Mouse (Mus musculus): ENCODE measurements around the gene Nr4a1.

Gene Nr4a1

GRCm38 (mm10) chr15:101253886-101254795 is at the start of gene Nr4a1:
Gene Nr4a1 (plus strand): TSS chr15:101254269.
- no peak for DNase-seq (ENCODE audit: low read depth)

- DNase-seq (ENCODE audit: low read depth): no peak
Measured at GRCm38 (mm10) chr15:101204781-101205180, 49.3 kb upstream of the Nr4a1 start.

- no peak for DNase-seq (ENCODE audit: low read depth)
Measured at GRCm38 (mm10) chr15:101210228-101210627, 43.8 kb upstream of the Nr4a1 start.

- no peak for DNase-seq (ENCODE audit: low read depth)
Measured at GRCm38 (mm10) chr15:101210998-101211613, 43.0 kb upstream of the Nr4a1 start.

GRCm38 (mm10) chr15:101212435-101212834 is 41.6 kb upstream of the Nr4a1 start:
- DNase-seq (ENCODE audit: low read depth): no peak

GRCm38 (mm10) chr15:101215136-101215535 is 38.9 kb upstream of the Nr4a1 start:
- DNase-seq (ENCODE audit: low read depth): no peak

GRCm38 (mm10) chr15:101216036-101216435 is 38.0 kb upstream of the Nr4a1 start:
- no peak for DNase-seq (ENCODE audit: low read depth)

- no peak for DNase-seq (ENCODE audit: low read depth)
Measured at GRCm38 (mm10) chr15:101220905-101221297, 33.2 kb upstream of the Nr4a1 start.

GRCm38 (mm10) chr15:101221298-101222104 is 32.6 kb upstream of the Nr4a1 start:
- no peak for DNase-seq (ENCODE audit: low read depth)

GRCm38 (mm10) chr15:101222897-101223482 is 31.1 kb upstream of the Nr4a1 start:
- no peak for DNase-seq (ENCODE audit: low read depth)

- no peak for DNase-seq (ENCODE audit: low read depth)
Measured at GRCm38 (mm10) chr15:101223596-101223995, 30.5 kb upstream of the Nr4a1 start.

GRCm38 (mm10) chr15:101224006-101224906 is 29.8 kb upstream of the Nr4a1 start, which contains the start of gene Grasp:
Gene Grasp (plus strand): TSS chr15:101224188.
- DNase-seq (ENCODE audit: low read depth): no peak

GRCm38 (mm10) chr15:101224977-101225376 is 29.1 kb upstream of the Nr4a1 start:
- DNase-seq (ENCODE audit: low read depth): no peak

- DNase-seq (ENCODE audit: low read depth): no peak
Measured at GRCm38 (mm10) chr15:101227971-101228370, 26.1 kb upstream of the Nr4a1 start.

- no peak for DNase-seq (ENCODE audit: low read depth)
Measured at GRCm38 (mm10) chr15:101228866-101229590, 25.0 kb upstream of the Nr4a1 start.

GRCm38 (mm10) chr15:101230503-101230902 is 23.6 kb upstream of the Nr4a1 start:
- no peak for DNase-seq (ENCODE audit: low read depth)

GRCm38 (mm10) chr15:101230995-101231647 is 22.9 kb upstream of the Nr4a1 start:
- no peak for DNase-seq (ENCODE audit: low read depth)

- DNase-seq (ENCODE audit: low read depth): no peak
Measured at GRCm38 (mm10) chr15:101231648-101232180, 22.4 kb upstream of the Nr4a1 start.

GRCm38 (mm10) chr15:101232607-101233006 is 21.5 kb upstream of the Nr4a1 start:
- no peak for DNase-seq (ENCODE audit: low read depth)

All from c-Kit-positive CD71-negative TER-119-negative erythroid progenitor cells, embryonic 14.5 days (primary cell).